Mouse (Mus musculus) adrenal gland, adult 2 months (tissue): Measurements from ENCODE around the gene Olig3. TPM values are rescaled to one million over a fixed set of nuclear protein-coding genes. Genes with fewer than 3 reads are reported as not detected.

ENCODE experiments used
- DNase-seq: peaks from one replicate; pipeline ENCODE4 v3.0.0; 2021
- long read RNA-seq: library from polyadenylated mRNA; stranded (forward); transcript quantifications from one replicate; pipeline ENCODE4 v2.0.0, GENCODE M21; 2021
- polyA plus RNA-seq: library from polyadenylated mRNA; depleted of rRNA; stranded (reverse); fragments of >200 nt; gene quantifications from 2 replicates; pipeline ENCODE4 v1.2.3, GENCODE M21; 2012; rRNA removed
- total RNA-seq, 2 experiments: library from RNA; stranded (reverse); gene quantifications; 2 replicates each; pipeline ENCODE4 v1.2.3; 2021

Olig3 gene
- total RNA-seq (not detected), polyA plus RNA-seq (not detected in 2 replicates)
- long read RNA-seq, result 0 reads

- DNase-seq, result no peak
Observed at GRCm38 (mm10) chr10:19356071-19356583, at the start of gene Olig3. TSS of gene Olig3 (plus strand) at chr10:19356533.

- DNase-seq, result no peak
Observed at GRCm38 (mm10) chr10:19309681-19310395, 46.5 kb upstream of the Olig3 start.

GRCm38 (mm10) chr10:19310471-19310870, 45.9 kb upstream of the Olig3 start:
- no peak for DNase-seq

- DNase-seq, result no peak
Observed at GRCm38 (mm10) chr10:19317962-19318812, 38.1 kb upstream of the Olig3 start.

DNA sequence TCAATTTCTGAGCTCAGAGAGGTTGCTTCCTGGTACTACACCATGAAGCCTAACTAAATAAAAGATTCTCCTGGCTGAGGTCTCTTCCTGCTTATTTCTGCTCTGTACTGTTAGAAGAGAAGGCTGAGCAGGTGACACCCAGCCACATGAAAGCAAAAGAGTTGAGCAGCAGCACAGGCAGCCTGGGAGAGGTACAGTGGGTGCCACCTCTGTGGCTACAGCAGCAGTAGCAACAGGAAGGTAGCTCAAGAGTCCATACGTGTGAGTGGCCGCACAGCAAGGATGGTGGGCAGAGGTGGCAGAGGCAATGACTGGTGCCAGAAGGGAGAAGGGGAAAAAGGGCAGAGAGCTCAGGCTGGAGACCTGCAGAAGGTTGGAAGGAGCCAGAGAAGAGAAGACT, 34.6 kb upstream of the Olig3 start:
- DNase-seq, result no peak

DNA sequence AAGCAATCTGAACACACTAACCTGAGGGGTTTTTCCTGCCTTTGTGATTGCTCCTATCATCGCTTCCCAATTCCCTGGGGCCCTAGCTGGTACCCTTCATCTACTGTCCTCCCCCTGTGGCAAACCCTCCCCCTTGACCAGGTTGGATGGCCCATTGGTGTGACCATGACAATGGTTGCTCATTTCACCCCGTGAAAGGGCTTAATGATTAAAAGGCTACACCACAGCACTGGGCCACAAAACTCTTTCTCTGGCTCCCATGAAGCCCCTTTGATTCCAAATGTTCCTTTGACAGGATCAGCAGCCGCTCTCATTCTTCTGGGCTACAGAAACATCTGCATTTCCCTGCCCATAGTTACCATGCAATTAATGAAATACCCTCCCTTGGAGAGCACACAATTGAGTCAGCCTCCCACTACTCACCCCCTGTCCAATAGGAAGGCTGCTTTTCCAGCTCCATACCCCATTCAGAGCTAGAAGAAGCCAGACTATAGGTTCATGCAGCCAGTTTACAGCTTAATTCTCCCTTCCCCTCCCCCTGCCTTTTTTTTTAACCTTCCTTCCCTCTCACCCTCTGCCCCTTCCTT, 27.0 kb upstream of the Olig3 start:
- no peak for DNase-seq

DNA sequence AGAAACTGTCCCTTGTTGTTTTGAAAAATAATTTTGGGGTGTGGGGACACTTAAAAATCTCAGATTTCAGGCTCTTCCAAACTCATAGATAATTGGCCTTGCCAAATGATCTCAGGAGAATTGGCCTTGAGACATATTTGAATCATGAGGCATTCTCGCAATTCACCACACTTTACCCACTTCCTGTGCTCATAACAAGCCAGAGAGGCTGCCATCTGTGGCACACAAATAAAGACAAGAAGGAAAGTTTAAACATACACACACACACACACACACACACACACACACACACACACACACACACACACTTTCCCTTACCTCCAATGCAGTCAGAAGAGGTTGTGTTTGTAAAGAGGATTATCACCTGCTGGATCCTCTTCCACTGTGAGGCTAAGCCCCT, 22.9 kb upstream of the Olig3 start:
- no peak for DNase-seq

DNA sequence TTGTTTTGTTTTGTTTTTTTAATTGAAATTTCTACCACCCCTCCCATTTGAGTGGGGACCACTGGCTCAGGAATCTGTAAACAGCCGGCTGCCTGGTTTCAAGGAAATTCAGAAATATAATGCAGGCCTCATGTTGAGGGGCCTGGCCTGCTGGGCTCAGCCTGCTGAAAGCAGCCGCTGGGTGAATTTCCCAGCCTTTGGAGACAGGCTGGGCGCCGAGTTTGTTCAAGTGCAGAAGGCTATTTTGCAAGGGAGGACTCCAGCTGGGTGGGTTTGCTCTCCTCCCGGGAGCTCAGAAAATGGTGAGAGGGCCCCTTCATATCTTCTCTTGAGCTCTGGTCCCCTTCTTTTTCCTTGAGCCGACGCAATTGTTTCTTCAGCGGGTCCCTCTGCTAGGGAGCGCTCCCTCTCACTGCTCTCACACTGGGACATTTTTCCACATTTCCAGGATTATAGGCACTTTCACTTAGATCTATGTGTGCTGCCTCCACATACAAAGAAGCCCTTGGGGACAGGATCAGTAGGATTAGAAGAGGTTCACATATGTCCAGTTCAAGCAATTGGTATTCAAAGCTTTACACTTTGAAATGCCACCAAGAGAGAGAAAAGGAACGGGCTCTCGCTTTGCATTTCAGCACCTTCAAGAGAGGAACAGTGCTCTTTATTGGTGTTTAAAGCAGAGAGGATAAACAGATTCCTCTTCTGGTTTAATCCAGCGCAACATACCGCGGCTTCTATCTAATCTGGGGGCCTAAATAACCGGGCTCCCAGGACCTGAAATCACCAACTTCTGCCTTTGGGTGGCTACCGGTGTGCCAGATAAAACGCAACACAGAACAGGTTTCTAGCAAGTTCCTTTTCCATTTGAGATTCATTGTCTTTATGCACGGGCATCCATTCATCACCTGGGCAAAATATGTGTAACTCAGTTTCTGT, 17.4 kb upstream of the Olig3 start:
- no peak for DNase-seq

DNA sequence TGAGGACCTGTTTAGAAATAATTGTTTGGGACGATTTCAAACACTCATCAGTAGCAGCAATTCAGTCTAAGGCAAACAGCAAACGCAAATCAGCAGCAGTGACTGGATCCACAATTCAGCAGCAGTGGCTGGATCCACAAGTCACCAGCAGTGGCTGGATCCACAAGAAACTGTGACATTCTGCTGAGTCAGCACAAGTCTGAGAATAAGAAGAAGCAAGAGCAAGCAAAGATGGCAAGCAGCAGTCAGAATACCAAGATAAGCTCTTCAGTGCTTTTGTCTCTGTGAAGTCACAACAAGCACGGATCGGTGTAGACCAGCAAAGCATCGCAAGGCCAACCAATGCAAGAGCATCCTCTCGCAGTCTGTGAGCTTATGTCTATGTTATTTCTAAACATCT, 12.3 kb upstream of the Olig3 start:
- no peak for DNase-seq

GRCm38 (mm10) chr10:19349326-19349725, 7.0 kb upstream of the Olig3 start:
- DNase-seq, result no peak

GRCm38 (mm10) chr10:19352006-19352877, 4.1 kb upstream of the Olig3 start:
- no peak for DNase-seq

GRCm38 (mm10) chr10:19352878-19353301, 3.4 kb upstream of the Olig3 start:
- DNase-seq, result no peak

GRCm38 (mm10) chr10:19353631-19354030, 2.7 kb upstream of the Olig3 start:
- DNase-seq, result no peak

DNA sequence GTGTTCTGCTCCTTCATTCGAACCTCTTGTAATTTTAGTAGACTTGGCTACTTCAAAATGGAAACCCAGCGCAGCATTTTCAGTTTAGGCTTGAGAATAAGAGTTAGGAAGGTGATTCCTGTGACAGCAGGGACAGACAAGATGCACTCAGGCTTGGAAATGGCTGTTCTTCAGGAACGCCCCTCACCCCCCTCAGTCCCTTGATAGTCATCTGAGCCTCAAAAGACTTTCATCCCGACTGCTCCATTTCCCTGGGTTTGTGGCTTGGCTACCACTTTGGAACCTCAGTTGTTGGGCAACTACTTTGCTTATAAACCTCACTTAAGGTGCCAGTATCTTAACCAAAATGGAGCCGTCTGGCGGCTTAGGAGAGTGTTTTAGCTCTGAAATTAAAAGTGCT, 2.2 kb upstream of the Olig3 start:
- DNase-seq, result no peak

- no peak for DNase-seq
Observed at GRCm38 (mm10) chr10:19355076-19355475, 1.3 kb upstream of the Olig3 start.

- no peak for DNase-seq
Observed at GRCm38 (mm10) chr10:19356720-19357641, 648 bp downstream of the Olig3 start.

- DNase-seq, result no peak
Observed at GRCm38 (mm10) chr10:19357848-19358247, 1.5 kb downstream of the Olig3 start.

- DNase-seq, result no peak
Observed at GRCm38 (mm10) chr10:19360446-19361300, 4.3 kb downstream of the Olig3 start.
